Mouse (Mus musculus): ENCODE measurements at regions not wholly inside any gene's neighbourhood (a gene's known extent, or its start where the extent isn't known, plus 50 kb on each side); places are given as distances from the start of the nearest gene placed in this dataset.

- WGBS: 93% methylated on average over 1 of the region's 1 CpGs
- Histone ChIP-seq H3K4me3 (ENCODE audit: insufficient read depth, low read depth, low read length) (no peak overlapping the region), H3K27me3 (replicated peaks; ENCODE audit: control insufficient read depth, insufficient read depth, low read length) (no peaks in the 10 kb centered on the region), H3K27ac (ENCODE audit: insufficient read depth, low read depth, low read length) (no peak overlapping the region), H3K36me3 (ENCODE audit: control insufficient read depth, insufficient read depth, low read length) (no peaks in the 10 kb centered on the region), H3K4me1 (ENCODE audit: control insufficient read depth, insufficient read depth, low read length) (no peaks in the 10 kb centered on the region)
- no peak for DNase-seq
- TF ChIP-seq POLR2A (IDR thresholded peaks at IDR 0.05; ENCODE audit: low read depth, low read length) (no peak), CTCF (conservative IDR thresholded peaks at IDR 0.05; ENCODE audit: insufficient read depth, insufficient read length, low read depth, low read length) (no peak)
Measured at GRCm38 (mm10) chr12:47466740-47467139, 648.0 kb upstream of the Nova1 start.

GRCm38 (mm10) chr12:47465924-47466323 is 647.2 kb upstream of the Nova1 start:
- no peak overlapping the region for H3K4me3 ChIP-seq (ENCODE audit: insufficient read depth, low read depth, low read length)
- H3K27me3 ChIP-seq (replicated peaks; ENCODE audit: control insufficient read depth, insufficient read depth, low read length): no peaks in the 10 kb centered on the region
- no peaks in the 10 kb centered on the region for H3K4me1 ChIP-seq (ENCODE audit: control insufficient read depth, insufficient read depth, low read length)
- 71% methylated on average over 5 of the region's 5 CpGs for WGBS
- H3K27ac ChIP-seq (ENCODE audit: insufficient read depth, low read depth, low read length): no peak overlapping the region
- no peaks in the 10 kb centered on the region for H3K36me3 ChIP-seq (ENCODE audit: control insufficient read depth, insufficient read depth, low read length)
- DNase-seq: no peak
- no peak for TF ChIP-seq CTCF (conservative IDR thresholded peaks at IDR 0.05; ENCODE audit: insufficient read depth, insufficient read length, low read depth, low read length)
- TF ChIP-seq POLR2A (IDR thresholded peaks at IDR 0.05; ENCODE audit: low read depth, low read length): no peak

GRCm38 (mm10) chr12:47431669-47432068 is 612.9 kb upstream of the Nova1 start:
- H3K27me3 ChIP-seq (replicated peaks; ENCODE audit: control insufficient read depth, insufficient read depth, low read length): no peaks in the 10 kb centered on the region
- DNase-seq: no peak
- no peaks in the 10 kb centered on the region for H3K4me1 ChIP-seq (ENCODE audit: control insufficient read depth, insufficient read depth, low read length)
- 36% methylated on average over 1 of the region's 1 CpGs for WGBS
- H3K36me3 ChIP-seq (ENCODE audit: control insufficient read depth, insufficient read depth, low read length): no peaks in the 10 kb centered on the region
- TF ChIP-seq CTCF (conservative IDR thresholded peaks at IDR 0.05; ENCODE audit: insufficient read depth, insufficient read length, low read depth, low read length) (no peak), POLR2A (IDR thresholded peaks at IDR 0.05; ENCODE audit: low read depth, low read length) (no peak)
- H3K4me3 ChIP-seq (ENCODE audit: insufficient read depth, low read depth, low read length): no peak overlapping the region
- no peak overlapping the region for H3K27ac ChIP-seq (ENCODE audit: insufficient read depth, low read depth, low read length)

GRCm38 (mm10) chr12:47412251-47412650 is 593.5 kb upstream of the Nova1 start:
- H3K27ac ChIP-seq (ENCODE audit: insufficient read depth, low read depth, low read length): no peak overlapping the region
- TF ChIP-seq CTCF (conservative IDR thresholded peaks at IDR 0.05; ENCODE audit: insufficient read depth, insufficient read length, low read depth, low read length): no peak
- no peak for TF ChIP-seq POLR2A (IDR thresholded peaks at IDR 0.05; ENCODE audit: low read depth, low read length)
- no peaks in the 10 kb centered on the region for H3K27me3 ChIP-seq (replicated peaks; ENCODE audit: control insufficient read depth, insufficient read depth, low read length)
- H3K4me1 ChIP-seq (ENCODE audit: control insufficient read depth, insufficient read depth, low read length): no peaks in the 10 kb centered on the region
- no peak overlapping the region for H3K4me3 ChIP-seq (ENCODE audit: insufficient read depth, low read depth, low read length)
- WGBS: 84% methylated on average over 4 of the region's 4 CpGs
- no peak for DNase-seq
- H3K36me3 ChIP-seq (ENCODE audit: control insufficient read depth, insufficient read depth, low read length): no peaks in the 10 kb centered on the region

- Histone ChIP-seq H3K27me3 (replicated peaks; ENCODE audit: control insufficient read depth, insufficient read depth, low read length) (no peaks in the 10 kb centered on the region), H3K4me3 (ENCODE audit: insufficient read depth, low read depth, low read length) (no peak overlapping the region), H3K36me3 (ENCODE audit: control insufficient read depth, insufficient read depth, low read length) (no peaks in the 10 kb centered on the region), H3K4me1 (ENCODE audit: control insufficient read depth, insufficient read depth, low read length) (no peaks in the 10 kb centered on the region), H3K27ac (ENCODE audit: insufficient read depth, low read depth, low read length) (no peak overlapping the region)
- no peak for TF ChIP-seq POLR2A (IDR thresholded peaks at IDR 0.05; ENCODE audit: low read depth, low read length)
- no peak for TF ChIP-seq CTCF (conservative IDR thresholded peaks at IDR 0.05; ENCODE audit: insufficient read depth, insufficient read length, low read depth, low read length)
- WGBS: 61% methylated on average over 2 of the region's 2 CpGs
- DNase-seq: no peak
Measured at GRCm38 (mm10) chr12:47406563-47406962, 587.8 kb upstream of the Nova1 start.

GRCm38 (mm10) chr12:47406131-47406530 is 587.4 kb upstream of the Nova1 start:
- DNase-seq: no peak
- Histone ChIP-seq H3K4me1 (ENCODE audit: control insufficient read depth, insufficient read depth, low read length) (no peaks in the 10 kb centered on the region), H3K36me3 (ENCODE audit: control insufficient read depth, insufficient read depth, low read length) (no peaks in the 10 kb centered on the region), H3K4me3 (ENCODE audit: insufficient read depth, low read depth, low read length) (no peak overlapping the region), H3K27me3 (replicated peaks; ENCODE audit: control insufficient read depth, insufficient read depth, low read length) (no peaks in the 10 kb centered on the region), H3K27ac (ENCODE audit: insufficient read depth, low read depth, low read length) (no peak overlapping the region)
- 90% methylated on average over 2 of the region's 2 CpGs for WGBS
- TF ChIP-seq CTCF (conservative IDR thresholded peaks at IDR 0.05; ENCODE audit: insufficient read depth, insufficient read length, low read depth, low read length) (no peak), POLR2A (IDR thresholded peaks at IDR 0.05; ENCODE audit: low read depth, low read length) (no peak)

- WGBS: 78% methylated on average over 1 of the region's 1 CpGs
- no peak for DNase-seq
- Histone ChIP-seq H3K36me3 (ENCODE audit: control insufficient read depth, insufficient read depth, low read length) (no peaks in the 10 kb centered on the region), H3K4me1 (ENCODE audit: control insufficient read depth, insufficient read depth, low read length) (no peaks in the 10 kb centered on the region), H3K27ac (ENCODE audit: insufficient read depth, low read depth, low read length) (no peak overlapping the region), H3K27me3 (replicated peaks; ENCODE audit: control insufficient read depth, insufficient read depth, low read length) (no peaks in the 10 kb centered on the region), H3K4me3 (ENCODE audit: insufficient read depth, low read depth, low read length) (no peak overlapping the region)
- TF ChIP-seq CTCF (conservative IDR thresholded peaks at IDR 0.05; ENCODE audit: insufficient read depth, insufficient read length, low read depth, low read length) (no peak), POLR2A (IDR thresholded peaks at IDR 0.05; ENCODE audit: low read depth, low read length) (no peak)
Measured at GRCm38 (mm10) chr12:47383225-47383624, 564.5 kb upstream of the Nova1 start.

- TF ChIP-seq POLR2A (IDR thresholded peaks at IDR 0.05; ENCODE audit: low read depth, low read length) (no peak), CTCF (conservative IDR thresholded peaks at IDR 0.05; ENCODE audit: insufficient read depth, insufficient read length, low read depth, low read length) (no peak)
- H3K36me3 ChIP-seq (ENCODE audit: control insufficient read depth, insufficient read depth, low read length): no peaks in the 10 kb centered on the region
- H3K4me3 ChIP-seq (ENCODE audit: insufficient read depth, low read depth, low read length): no peak overlapping the region
- no peaks in the 10 kb centered on the region for H3K27me3 ChIP-seq (replicated peaks; ENCODE audit: control insufficient read depth, insufficient read depth, low read length)
- H3K27ac ChIP-seq (ENCODE audit: insufficient read depth, low read depth, low read length): no peak overlapping the region
- WGBS: 33% methylated on average over 2 of the region's 2 CpGs
- DNase-seq: no peak
- H3K4me1 ChIP-seq (ENCODE audit: control insufficient read depth, insufficient read depth, low read length): no peaks in the 10 kb centered on the region
Measured at GRCm38 (mm10) chr12:47353269-47353668, 534.5 kb upstream of the Nova1 start.
